Mouse (Mus musculus) ES-E14 (cell line): ENCODE data around the gene St6galnac3. TPM values are rescaled to one million over a fixed set of nuclear protein-coding genes. Genes with fewer than 3 reads are reported as not detected.

Source experiments
- DNase-seq: peaks from one replicate; pipeline ENCODE4 v3.0.0-alpha.2; 2013; ENCODE audit warnings: low read depth, low spot score
- H3K27ac ChIP-seq: 2 replicates; pipeline ENCODE4 v1.5.1; 2012; ENCODE audit warnings: low read depth, mild to moderate bottlenecking, low read length, moderate library complexity, mixed read lengths; ENCODE audit not compliant: poor library complexity, insufficient read depth, severe bottlenecking
- H3K36me3 ChIP-seq: 2 replicates; pipeline ENCODE4 v1.6.1; 2012; ENCODE audit warnings: mild to moderate bottlenecking, low read length, moderate library complexity, mixed read lengths; ENCODE audit not compliant: control insufficient read depth, poor library complexity, insufficient read depth, severe bottlenecking
- H3K4me1 ChIP-seq, 2 experiments: fragments of 150-350 bp in 1 of 2; sonication (generic) in 1 of 2; 2 replicates each; pipeline ENCODE4 v1.6.1; 2012; ENCODE audit warnings: low read length in 2 of 2, mild to moderate bottlenecking in 1 of 2, mixed read lengths in 1 of 2; ENCODE audit not compliant: control insufficient read depth in 2 of 2, insufficient read depth in 2 of 2, poor library complexity in 1 of 2
- H3K4me3 ChIP-seq, 2 experiments: fragments of 150-350 bp in 1 of 2; sonication (generic) in 1 of 2; 2 replicates each; pipeline ENCODE4 v1.5.1; 2012; ENCODE audit warnings: low read length in 2 of 2, low read depth in 1 of 2, mild to moderate bottlenecking in 1 of 2, mixed read lengths in 1 of 2; ENCODE audit not compliant: insufficient read depth in 1 of 2, poor library complexity in 1 of 2, severe bottlenecking in 1 of 2
- H3K9ac ChIP-seq: 2 replicates; pipeline ENCODE4 v1.6.1; 2012; ENCODE audit warnings: low read depth, mild to moderate bottlenecking, low read length, mixed read lengths; ENCODE audit not compliant: poor library complexity, insufficient read depth, severe bottlenecking
- H3K9me3 ChIP-seq: fragments of 150-350 bp; sonication (generic); 2 replicates; pipeline ENCODE4 v1.6.1; 2012; ENCODE audit warnings: low read depth, mild to moderate bottlenecking, low read length; ENCODE audit not compliant: control insufficient read depth, insufficient read depth
- CHD2 ChIP-seq: IDR thresholded peaks from 2 replicates; pipeline ENCODE4 v1.6.1; 2014; ENCODE audit warnings: mild to moderate bottlenecking, low read depth, low read length, inconsistent platforms
- HCFC1 ChIP-seq: IDR thresholded peaks from 2 replicates; pipeline ENCODE4 v1.6.1; 2012; ENCODE audit warnings: low read length, inconsistent platforms, borderline replicate concordance; ENCODE audit not compliant: insufficient read depth
- MAFK ChIP-seq: IDR thresholded peaks from 2 replicates; pipeline ENCODE4 v1.6.1; 2014; ENCODE audit warnings: mild to moderate bottlenecking, low read depth, low read length, inconsistent platforms; ENCODE audit not compliant: insufficient read depth
- ZC3H11A ChIP-seq: IDR thresholded peaks from 2 replicates; pipeline ENCODE4 v1.6.1; 2012; ENCODE audit warnings: low read depth, mild to moderate bottlenecking, inconsistent platforms, low read length, borderline replicate concordance
- ZNF384 ChIP-seq: IDR thresholded peaks from 2 replicates; pipeline ENCODE4 v1.6.1; 2012; ENCODE audit warnings: low read depth, low read length, inconsistent platforms
- in situ Hi-C, 2 experiments: fragments of 600-800 bp; cut with MboI; formaldehyde crosslinking; loops; one replicate each; pipeline ENCODE4 v1.15.1; 2025; ENCODE audit warnings: low sequenced_read_pairs in 2 of 2, inconsistent platforms in 1 of 2; ENCODE audit not compliant: unreplicated experiment in 2 of 2
- total RNA-seq: library from RNA; depleted of rRNA; stranded (reverse); fragments of 300-350 nt; gene quantifications from 2 replicates; pipeline ENCODE4 v1.2.3, GENCODE M21; 2012

Gene St6galnac3
- total RNA-seq, 1 experiment, result 3.8 TPM

GRCm38 (mm10) chr3:153421060-153421917 is 303.7 kb downstream of the St6galnac3 start:
- no peak overlapping the region for H3K27ac ChIP-seq
- in situ Hi-C loops, result no loop called here
- no peaks in the 10 kb centered on the region for H3K4me1 ChIP-seq
- no peak overlapping the region for H3K4me3 ChIP-seq
- no peak for DNase-seq
- TF ChIP-seq HCFC1 (no peak), ZC3H11A (no peak), MAFK (no peak), ZNF384 (no peak)
- H3K9me3 ChIP-seq, result no peaks in the 10 kb centered on the region
- H3K9ac ChIP-seq, result no peak overlapping the region
- H3K36me3 ChIP-seq, result no peaks in the 10 kb centered on the region

GRCm38 (mm10) chr3:153419331-153419730 is 305.6 kb downstream of the St6galnac3 start:
- no peak for TF ChIP-seq ZNF384
- no peak for TF ChIP-seq ZC3H11A
- no peak for TF ChIP-seq MAFK
- TF ChIP-seq HCFC1, result no peak
- TF ChIP-seq CHD2, result no peak
- no peak for DNase-seq
- in situ Hi-C loops, result no loop called here

GRCm38 (mm10) chr3:153417001-153417400 is 308.0 kb downstream of the St6galnac3 start:
- H3K9me3 ChIP-seq, result no peaks in the 10 kb centered on the region
- H3K4me3 ChIP-seq, result no peak overlapping the region
- no peak for TF ChIP-seq CHD2
- TF ChIP-seq ZNF384, result no peak
- no peak for TF ChIP-seq MAFK
- TF ChIP-seq ZC3H11A, result no peak
- no peak for TF ChIP-seq HCFC1
- H3K36me3 ChIP-seq, result no peaks in the 10 kb centered on the region
- H3K4me1 ChIP-seq, result no peaks in the 10 kb centered on the region
- H3K9ac ChIP-seq, result no peak overlapping the region
- in situ Hi-C loops, result no loop called here
- no peak overlapping the region for H3K27ac ChIP-seq
- no peak for DNase-seq

More at GRCm38 (mm10) chr3:153419331-153419730, 305.6 kb downstream of the St6galnac3 start:
- Histone ChIP-seq H3K36me3 (no peaks in the 10 kb centered on the region), H3K4me1 (no peaks in the 10 kb centered on the region), H3K27ac (no peak overlapping the region), H3K4me3 (no peak overlapping the region), H3K9me3 (no peaks in the 10 kb centered on the region), H3K9ac (no peak overlapping the region)

- Histone ChIP-seq H3K4me1 (no peaks in the 10 kb centered on the region), H3K4me3 (no peak overlapping the region), H3K9ac (no peak overlapping the region), H3K27ac (no peak overlapping the region), H3K36me3 (no peaks in the 10 kb centered on the region), H3K9me3 (no peaks in the 10 kb centered on the region)
- DNase-seq, result no peak
- no peak for TF ChIP-seq ZC3H11A
- TF ChIP-seq ZNF384, result no peak
- TF ChIP-seq MAFK, result no peak
- TF ChIP-seq CHD2, result no peak
- no peak for TF ChIP-seq HCFC1
- in situ Hi-C loops, result no loop called here
These were observed 308.6 kb downstream of the St6galnac3 start for GRCm38 (mm10) chr3:153416383-153416782.

GRCm38 (mm10) chr3:153414132-153414531 is 310.8 kb downstream of the St6galnac3 start:
- no peak overlapping the region for H3K27ac ChIP-seq
- H3K9ac ChIP-seq, result no peak overlapping the region
- H3K36me3 ChIP-seq, result no peaks in the 10 kb centered on the region
- TF ChIP-seq CHD2 (no peak), ZC3H11A (no peak), HCFC1 (no peak), ZNF384 (no peak), MAFK (no peak)
- H3K4me3 ChIP-seq, result no peak overlapping the region
- H3K4me1 ChIP-seq, result no peaks in the 10 kb centered on the region
- no peak for DNase-seq
- no peaks in the 10 kb centered on the region for H3K9me3 ChIP-seq
- in situ Hi-C loops, result no loop called here
